Mouse (Mus musculus): Measurements from ENCODE around the gene 7420426K07Rik.

The 7420426K07Rik gene

DNA sequence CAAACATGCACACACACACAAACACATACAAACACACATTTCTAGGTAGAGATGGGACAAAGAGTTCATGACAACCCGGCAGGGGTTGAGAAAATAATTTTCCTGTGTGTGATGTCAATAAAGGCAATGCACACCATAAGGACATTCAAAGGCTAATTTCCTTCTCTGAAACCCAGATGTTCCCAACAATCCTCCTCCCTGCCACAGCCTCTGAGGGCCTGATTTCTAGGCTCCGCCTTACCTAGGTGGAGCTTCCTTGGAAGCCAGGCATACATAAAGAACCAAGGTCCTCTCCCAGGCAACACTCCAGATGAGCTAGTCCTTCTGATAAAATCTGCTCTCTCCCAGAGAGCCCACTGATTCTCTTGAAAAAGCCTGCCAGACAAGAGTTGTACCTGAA, at the start of gene 7420426K07Rik:
Gene 7420426K07Rik (plus strand): TSS at position 301 of the 400 bp plus-strand sequence.
- DNase-seq, result no peak

- no peak for DNase-seq
Observed at GRCm38 (mm10) chr9:98856210-98856609, 46.7 kb upstream of the 7420426K07Rik start, which contains the start of gene Prr23a2. Gene Prr23a2 (plus strand): TSS chr9:98856494.

GRCm38 (mm10) chr9:98863463-98863862, 39.5 kb upstream of the 7420426K07Rik start:
- no peak for DNase-seq

- DNase-seq, result no peak
Observed at GRCm38 (mm10) chr9:98864571-98864970, 38.3 kb upstream of the 7420426K07Rik start, which contains the start of gene Prr23a3. Gene Prr23a3 (plus strand): TSS chr9:98864767.

DNA sequence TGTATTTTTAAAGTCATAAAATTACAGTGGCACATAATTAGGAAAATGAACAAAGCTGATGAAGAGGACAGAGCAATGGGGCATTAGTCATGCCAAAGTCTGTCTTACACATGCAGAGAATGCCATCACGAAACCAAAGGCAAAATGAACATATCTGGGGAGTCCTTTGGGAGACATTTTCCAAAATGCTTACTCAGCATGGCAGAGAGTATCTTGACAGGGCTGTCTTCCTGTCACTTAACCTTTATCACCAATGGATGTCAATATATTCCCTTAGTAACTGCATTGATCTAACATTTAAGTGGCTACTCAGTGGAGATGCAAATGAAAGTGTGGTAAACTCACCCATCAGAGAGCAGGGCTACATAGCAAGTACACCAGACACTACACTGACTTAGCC, 1.4 kb upstream of the 7420426K07Rik start:
- no peak for DNase-seq

GRCm38 (mm10) chr9:98920629-98921523, 18.0 kb downstream of the 7420426K07Rik start:
- no peak for DNase-seq

DNA sequence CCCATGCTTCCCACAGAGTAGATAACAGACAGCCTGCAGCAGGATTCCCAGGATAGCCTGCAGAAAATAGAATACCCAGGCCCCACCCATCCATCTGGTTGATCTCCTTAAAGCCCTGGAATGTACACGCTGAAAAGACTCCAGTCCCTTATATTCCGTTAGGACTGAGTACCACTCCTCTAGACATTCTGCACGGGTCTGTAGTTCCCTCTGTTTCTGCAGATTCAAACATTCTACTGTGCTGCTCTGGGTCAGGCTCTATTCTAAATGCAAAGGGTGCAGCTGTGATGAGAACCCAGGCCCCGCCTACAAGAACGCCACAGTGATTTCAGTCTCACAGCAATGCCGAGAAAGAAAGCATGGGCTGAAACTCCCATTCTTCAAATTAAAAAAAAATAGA, 20.2 kb downstream of the 7420426K07Rik start:
- no peak for DNase-seq

DNA sequence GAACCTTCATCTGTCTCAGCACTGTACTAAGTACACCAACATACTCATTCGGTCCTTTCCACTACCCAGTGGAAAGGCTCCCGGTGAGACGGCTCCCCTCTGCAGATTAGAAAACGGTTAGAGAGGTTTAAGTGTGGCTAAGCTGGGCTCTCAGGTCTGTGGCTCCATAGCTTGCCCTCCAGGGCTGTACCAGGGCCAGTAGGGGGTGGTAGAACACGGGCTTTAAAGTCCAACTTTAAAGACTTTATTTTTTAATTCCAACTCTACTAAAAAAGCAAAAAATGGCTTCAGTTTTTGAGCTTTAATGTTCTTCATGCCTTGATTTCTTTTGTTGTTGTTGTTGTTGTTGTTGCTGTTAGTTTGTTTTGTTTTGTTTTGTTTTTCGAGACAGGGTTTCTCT, 21.3 kb downstream of the 7420426K07Rik start:
- DNase-seq, result no peak

GRCm38 (mm10) chr9:98929496-98929895, 26.6 kb downstream of the 7420426K07Rik start:
- DNase-seq, result peak in 1 of 2 experiments; percentile 16

DNA sequence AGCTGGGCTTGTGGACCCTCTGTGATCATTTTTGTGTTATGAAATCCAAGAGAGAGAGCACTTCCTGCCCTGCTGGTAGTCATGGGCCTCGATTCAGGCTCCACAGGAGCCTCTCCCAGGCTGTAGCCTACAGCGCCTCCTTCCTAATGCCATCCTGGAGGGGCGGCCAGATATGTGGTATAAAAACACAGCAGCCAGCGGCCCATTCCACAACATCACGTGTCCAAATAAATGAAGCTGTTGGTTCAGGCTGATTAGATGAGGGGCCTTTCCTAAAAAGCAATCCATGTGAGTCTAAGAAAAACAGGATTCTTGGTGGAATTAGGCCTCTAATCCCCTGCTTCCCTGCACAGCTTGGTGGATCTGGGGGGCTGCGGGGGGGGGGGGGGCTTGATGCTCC, 30.0 kb downstream of the 7420426K07Rik start:
- DNase-seq, result no peak

GRCm38 (mm10) chr9:98935190-98935909, 32.4 kb downstream of the 7420426K07Rik start:
- DNase-seq, result no peak

GRCm38 (mm10) chr9:98939290-98939689, 36.4 kb downstream of the 7420426K07Rik start:
- no peak for DNase-seq

- no peak for DNase-seq
Observed at GRCm38 (mm10) chr9:98952171-98953050, 49.5 kb downstream of the 7420426K07Rik start.

- no peak for DNase-seq
Observed at GRCm38 (mm10) chr9:98953291-98953690, 50.4 kb downstream of the 7420426K07Rik start.

- DNase-seq, result no peak
Observed at GRCm38 (mm10) chr9:98953830-98954229, 50.9 kb downstream of the 7420426K07Rik start.
